In the genomic region with DNA sequence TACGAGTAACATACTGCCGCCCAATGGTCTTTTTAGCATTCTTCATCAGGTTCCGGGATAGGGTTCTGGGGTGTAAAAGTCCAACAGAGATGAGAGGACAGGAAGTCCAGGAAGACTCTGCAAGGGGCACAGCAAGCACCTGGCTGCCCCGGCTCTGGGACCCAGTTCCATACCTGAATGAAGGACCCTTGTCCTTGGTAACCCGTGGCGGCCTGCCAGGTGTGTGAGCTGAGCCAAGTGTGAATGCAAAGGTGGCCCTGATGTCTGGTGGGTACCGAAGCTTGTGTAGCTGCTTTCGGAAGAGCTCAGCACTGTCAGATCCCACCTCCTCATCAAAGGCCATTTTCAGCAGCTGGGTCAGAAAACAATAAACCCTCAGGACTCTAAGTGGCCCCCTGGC, we compare ENCODE assay signal across 25 mouse cellular contexts. TPM values are rescaled to one million over a fixed set of nuclear protein-coding genes. Genes with fewer than 3 reads are reported as not detected.
DNase-seq lines count a peak whose midpoint lies in the region; ATAC-seq and TF ChIP-seq lines count a peak whose summit lies in the region.
"Had no signal": no experiment of that assay in that cellular context is flagged by ENCODE, and none has a peak within 500 bp of the region (broad histone marks: within the 10 kb centered on the region; RNA-seq: fewer than 3 reads in every experiment).

No protein-coding gene starts in this region.

- no peak overlapping the region for H3K4me3 ChIP-seq in kidney, embryonic 14.5 days (ENCODE audit: low read length)
- no peak overlapping the region for H3K4me3 ChIP-seq in kidney, embryonic 16.5 days (ENCODE audit: low read length)
- H3K4me3 ChIP-seq in midbrain, embryonic 10.5 days = no peak overlapping the region
- no peak overlapping the region for H3K4me3 ChIP-seq in stomach, postnatal 0 days (ENCODE audit: low read depth, low read length)
- H3K4me3 ChIP-seq: forebrain, embryonic 10.5 days; forebrain, embryonic 13.5 days; hindbrain, embryonic 12.5 days had no signal

- no peaks in the 10 kb centered on the region for H3K4me1 ChIP-seq in kidney, embryonic 14.5 days (ENCODE audit: control insufficient read depth, insufficient read depth, low read length)
- H3K4me1 ChIP-seq in kidney, embryonic 16.5 days (ENCODE audit: insufficient read depth, low read length) = no peaks in the 10 kb centered on the region
- H3K4me1 ChIP-seq in midbrain, embryonic 10.5 days = no peaks in the 10 kb centered on the region
- H3K4me1 ChIP-seq in stomach, postnatal 0 days (replicated peaks; ENCODE audit: control insufficient read depth, insufficient read depth) = no peaks in the 10 kb centered on the region; the same call in 1 of the 2 replicates
- H3K4me1 ChIP-seq: forebrain, embryonic 10.5 days; forebrain, embryonic 13.5 days; hindbrain, embryonic 12.5 days had no signal

- no peaks in the 10 kb centered on the region for H3K27me3 ChIP-seq in kidney, embryonic 14.5 days (ENCODE audit: control insufficient read depth, insufficient read depth, low read length)
- H3K27me3 ChIP-seq in kidney, embryonic 16.5 days (ENCODE audit: insufficient read depth, low read length) = no peaks in the 10 kb centered on the region
- no peaks in the 10 kb centered on the region for H3K27me3 ChIP-seq in midbrain, embryonic 10.5 days (ENCODE audit: low read depth, poor library complexity, severe bottlenecking)
- no peaks in the 10 kb centered on the region for H3K27me3 ChIP-seq in stomach, postnatal 0 days (ENCODE audit: control insufficient read depth, insufficient read depth, low read length)
- H3K27me3 ChIP-seq: forebrain, embryonic 13.5 days; hindbrain, embryonic 12.5 days had no signal

- H3K27ac ChIP-seq in kidney, embryonic 14.5 days (ENCODE audit: low read depth, low read length) = no peak overlapping the region
- H3K27ac ChIP-seq in kidney, embryonic 16.5 days (ENCODE audit: low read length) = no peak overlapping the region
- H3K27ac ChIP-seq in midbrain, embryonic 10.5 days (replicated peaks) = no peak overlapping the region
- H3K27ac ChIP-seq in stomach, postnatal 0 days (replicated peaks) = no peak overlapping the region
- H3K27ac ChIP-seq: forebrain, embryonic 10.5 days; forebrain, embryonic 13.5 days; hindbrain, embryonic 12.5 days had no signal

- H3K9ac ChIP-seq in kidney, embryonic 14.5 days (ENCODE audit: low read depth, low read length) = no peak overlapping the region
- no peak overlapping the region for H3K9ac ChIP-seq in kidney, embryonic 16.5 days (replicated peaks; ENCODE audit: low read length)
- no peak overlapping the region for H3K9ac ChIP-seq in stomach, postnatal 0 days (ENCODE audit: low read length)
- H3K9ac ChIP-seq: forebrain, embryonic 13.5 days; hindbrain, embryonic 12.5 days had no signal

- H3K9me3 ChIP-seq in kidney, embryonic 14.5 days (ENCODE audit: control insufficient read depth, low read length) = no peaks in the 10 kb centered on the region
- no peaks in the 10 kb centered on the region for H3K9me3 ChIP-seq in kidney, embryonic 16.5 days (ENCODE audit: low read length)
- H3K9me3 ChIP-seq in midbrain, embryonic 10.5 days (replicated peaks) = no peaks in the 10 kb centered on the region
- H3K9me3 ChIP-seq in stomach, postnatal 0 days (ENCODE audit: control insufficient read depth, low read length) = no peaks in the 10 kb centered on the region
- H3K9me3 ChIP-seq: forebrain, embryonic 10.5 days; forebrain, embryonic 13.5 days; hindbrain, embryonic 12.5 days had no signal

- peak; percentile 32 for DNase-seq in kidney, adult 11 months
- DNase-seq in kidney, adult 8-10 months = peak; percentile 19 to 23
- DNase-seq in kidney, postnatal 14 days = peak; percentile 57
- DNase-seq in midbrain, embryonic 10.5 days (ENCODE audit: low spot score) = no peak
- DNase-seq in stomach, postnatal 0 days (ENCODE audit: low spot score) = no peak
- DNase-seq: adrenal gland, adult 8-10 months; adrenal gland, postnatal 25 days; cerebellum, adult 11-12 months; cerebellum, adult 8-10 months; gastrocnemius, postnatal 10 days; heart, adult 11 months had no signal

- no peak for ATAC-seq in kidney, embryonic 14.5 days (ENCODE audit: low FRiP score, low TSS enrichment)
- ATAC-seq in kidney, embryonic 16.5 days (ENCODE audit: low FRiP score, low TSS enrichment) = no peak
- ATAC-seq in stomach, postnatal 0 days (ENCODE audit: low FRiP score, low TSS enrichment) = no peak
- ATAC-seq: activated CD4-positive, CD25-positive, alpha-beta regulatory T cell, adult 4 months; forebrain, embryonic 13.5 days; forebrain, embryonic 16.5 days had no signal

- H3K4me2 ChIP-seq in kidney, embryonic 14.5 days (replicated peaks; ENCODE audit: low read depth, low read length) = no peak overlapping the region
- no peak overlapping the region for H3K4me2 ChIP-seq in kidney, embryonic 16.5 days (replicated peaks; ENCODE audit: low read depth, low read length)
- H3K4me2 ChIP-seq in stomach, postnatal 0 days (replicated peaks; ENCODE audit: low read depth) = no peak overlapping the region
- H3K4me2 ChIP-seq: forebrain, embryonic 13.5 days; heart, embryonic 11.5 days; hindbrain, embryonic 12.5 days had no signal

- TF ChIP-seq EP300 in stomach, postnatal 0 days (optimal IDR thresholded peaks at IDR 0.05) = no peak

- TF ChIP-seq CTCF in stomach, postnatal 0 days (IDR thresholded peaks at IDR 0.05; ENCODE audit: low read depth) = no peak

- H3K36me3 ChIP-seq in kidney, embryonic 14.5 days (ENCODE audit: control insufficient read depth, insufficient read depth, low read length) = peaks cover 79% of the 10 kb centered on the region
- H3K36me3 ChIP-seq in kidney, embryonic 16.5 days (ENCODE audit: insufficient read depth, low read length) = peaks cover 77% of the 10 kb centered on the region
- H3K36me3 ChIP-seq in midbrain, embryonic 10.5 days = peaks cover 98% of the 10 kb centered on the region
- H3K36me3 ChIP-seq in stomach, postnatal 0 days (ENCODE audit: control insufficient read depth, insufficient read depth, low read length) = peaks cover 39% of the 10 kb centered on the region

- WGBS in kidney, embryonic 14.5 days = 94% methylated on average over 8 of the region's 8 CpGs
- WGBS in kidney, embryonic 16.5 days = 92% methylated on average over 8 of the region's 8 CpGs
- WGBS in midbrain, embryonic 10.5 days = 93% methylated on average over 8 of the region's 8 CpGs
- 96% methylated on average over 8 of the region's 8 CpGs for WGBS in stomach, postnatal 0 days

RNA-seq across cellular contexts. Expression of gene Sbf1, which starts 14.5 kb away (rescaled TPM):
- 55.6 and 62.0 TPM in 2 replicates for polyA plus RNA-seq in kidney, embryonic 14.5 days (2014; fragmentation: Nextera tagmentation; extraction: Ambion mirVana)
- polyA plus RNA-seq in kidney, embryonic 16.5 days (2015; fragmentation: Nextera tagmentation; extraction: Ambion mirVana) = 49.3 and 52.0 TPM in 2 replicates
- 78.3 and 93.5 TPM in 2 replicates for polyA plus RNA-seq in midbrain, embryonic 10.5 days (2016; fragmentation: Nextera tagmentation; extraction: Ambion mirVana)
- polyA plus RNA-seq in stomach, postnatal 0 days (2015; fragmentation: Nextera tagmentation; extraction: Ambion mirVana) = 27.6 and 31.9 TPM in 2 replicates

RNA-seq across cellular contexts. Expression of gene Adm2, which starts 21.9 kb away (rescaled TPM):
- 0.43 and 0.44 TPM in 2 replicates for polyA plus RNA-seq in kidney, embryonic 14.5 days (2014; fragmentation: Nextera tagmentation; extraction: Ambion mirVana)
- polyA plus RNA-seq in kidney, embryonic 16.5 days (2015; fragmentation: Nextera tagmentation; extraction: Ambion mirVana) = 0.98 and 1.5 TPM in 2 replicates
- 0.20 and 0.21 TPM in 2 replicates for polyA plus RNA-seq in midbrain, embryonic 10.5 days (2016; fragmentation: Nextera tagmentation; extraction: Ambion mirVana)
- 0.44 and 0.47 TPM in 2 replicates for polyA plus RNA-seq in stomach, postnatal 0 days (2015; fragmentation: Nextera tagmentation; extraction: Ambion mirVana)
- polyA plus RNA-seq: activated CD4-positive, CD25-positive, alpha-beta regulatory T cell, adult 4 months; brain, embryonic 14.5 days; cortical plate, adult 2 months; embryonic facial prominence, embryonic 11.5 days; forebrain, embryonic 13.5 days; forebrain, embryonic 16.5 days; heart, postnatal 0 days; hindbrain, embryonic 12.5 days had no signal

RNA-seq across cellular contexts. Expression of gene Miox, which starts 33.6 kb away (rescaled TPM):
- 0.76 TPM in 1 of 2 replicates, not detected in the other for polyA plus RNA-seq in kidney, embryonic 14.5 days (2014; fragmentation: Nextera tagmentation; extraction: Ambion mirVana)
- polyA plus RNA-seq in kidney, embryonic 16.5 days (2015; fragmentation: Nextera tagmentation; extraction: Ambion mirVana) = 17.0 and 28.6 TPM in 2 replicates
- polyA plus RNA-seq in midbrain, embryonic 10.5 days (2016; fragmentation: Nextera tagmentation; extraction: Ambion mirVana) = not detected in 2 replicates
- 0.17 TPM in 1 of 2 replicates, not detected in the other for polyA plus RNA-seq in stomach, postnatal 0 days (2015; fragmentation: Nextera tagmentation; extraction: Ambion mirVana)
- polyA plus RNA-seq: activated CD4-positive, CD25-positive, alpha-beta regulatory T cell, adult 4 months; brain, embryonic 14.5 days; cortical plate, adult 2 months; embryonic facial prominence, embryonic 11.5 days; embryonic facial prominence, embryonic 14.5 days; forebrain, embryonic 10.5 days; forebrain, embryonic 13.5 days; forebrain, embryonic 16.5 days; heart, embryonic 11.5 days; heart, embryonic 14.5 days; heart, postnatal 0 days; hindbrain, embryonic 12.5 days had no signal

RNA-seq across cellular contexts. Expression of gene Lmf2, which starts 54.9 kb away (rescaled TPM):
- 28.0 and 48.1 TPM in 2 replicates for polyA plus RNA-seq in kidney, embryonic 14.5 days (2014; fragmentation: Nextera tagmentation; extraction: Ambion mirVana)
- 68.3 and 79.0 TPM in 2 replicates for polyA plus RNA-seq in kidney, embryonic 16.5 days (2015; fragmentation: Nextera tagmentation; extraction: Ambion mirVana)
- polyA plus RNA-seq in midbrain, embryonic 10.5 days (2016; fragmentation: Nextera tagmentation; extraction: Ambion mirVana) = 53.7 and 56.2 TPM in 2 replicates
- polyA plus RNA-seq in stomach, postnatal 0 days (2015; fragmentation: Nextera tagmentation; extraction: Ambion mirVana) = 24.3 and 24.4 TPM in 2 replicates

RNA-seq across cellular contexts. Expression of gene Ncaph2, which starts 54.9 kb away (rescaled TPM):
- polyA plus RNA-seq in kidney, embryonic 14.5 days (2014; fragmentation: Nextera tagmentation; extraction: Ambion mirVana) = 130 and 151 TPM in 2 replicates
- 165 and 175 TPM in 2 replicates for polyA plus RNA-seq in kidney, embryonic 16.5 days (2015; fragmentation: Nextera tagmentation; extraction: Ambion mirVana)
- 191 and 197 TPM in 2 replicates for polyA plus RNA-seq in midbrain, embryonic 10.5 days (2016; fragmentation: Nextera tagmentation; extraction: Ambion mirVana)
- 69.4 and 72.8 TPM in 2 replicates for polyA plus RNA-seq in stomach, postnatal 0 days (2015; fragmentation: Nextera tagmentation; extraction: Ambion mirVana)

Comparison
In these comparisons a context has a peak if more than half of its experiments do, and no peak if none do; other contexts are left out.
1. RNA of gene Miox, which starts 33.6 kb away (polyA plus RNA-seq): 17.0 to 28.6 TPM in kidney, embryonic 16.5 days; 0.76 TPM in kidney, embryonic 14.5 days, 0.17 TPM in stomach, postnatal 0 days and not detected in midbrain, embryonic 10.5 days; every median in the first group is over 10 times any median in the second.
2. DNase-seq: peak in kidney, adult 11 months (single experiment), kidney, adult 8-10 months (2 of 2) and kidney, postnatal 14 days (single experiment); none in midbrain, embryonic 10.5 days (single experiment) and stomach, postnatal 0 days (single experiment).